ENCODE assay signal across 24 mouse cellular contexts in genomic region chr6:83043993-83044392, GRCm38 (mm10). TPM values are rescaled to one million over a fixed set of nuclear protein-coding genes. Genes with fewer than 3 reads are reported as not detected.
DNase-seq lines count a peak whose midpoint lies in the region; ATAC-seq and TF ChIP-seq lines count a peak whose summit lies in the region.
"Had no signal": no experiment of that assay in that cellular context is flagged by ENCODE, and none has a peak within 500 bp of the region (broad histone marks: within the 10 kb centered on the region; RNA-seq: fewer than 3 reads in every experiment).

No protein-coding gene starts in this region.

- no peak for TF ChIP-seq CTCF in heart, postnatal 0 days (IDR thresholded peaks at IDR 0.05; ENCODE audit: low read depth)
- TF ChIP-seq CTCF in E14TG2a.4 (conservative IDR thresholded peaks at IDR 0.05; ENCODE audit: low read length): no peak

- ATAC-seq in heart, postnatal 0 days (ENCODE audit: insufficient read depth, low read depth): 0 out of 2 replicates have a peak, but pooled peaks have one; percentile 8
- ATAC-seq in limb, embryonic 13.5 days (ENCODE audit: low FRiP score, low read depth): no peak
- ATAC-seq: forebrain, embryonic 16.5 days; intestine, postnatal 0 days; midbrain, embryonic 16.5 days; Patski had no signal

- H3K4me2 ChIP-seq in heart, postnatal 0 days (ENCODE audit: low read depth, low read length): no peak overlapping the region
- no peak overlapping the region for H3K4me2 ChIP-seq in limb, embryonic 13.5 days (replicated peaks)
- H3K4me2 ChIP-seq: hindbrain, embryonic 13.5 days; liver, embryonic 15.5 days had no signal

- H3K9ac ChIP-seq in heart, postnatal 0 days (replicated peaks; ENCODE audit: low read depth, low read length): no peak overlapping the region
- H3K9ac ChIP-seq in limb, embryonic 13.5 days: 0 out of 2 replicates have a peak overlapping the region, but pooled peaks have one; percentile 25
- H3K9ac ChIP-seq: hindbrain, embryonic 13.5 days; liver, embryonic 15.5 days had no signal

- intact Hi-C loops in heart, postnatal 14 days (cut with DNase I): no loop called here
- intact Hi-C loops in heart, postnatal 25 days (cut with DNase I): no loop called here

- H3K27me3 ChIP-seq in heart, postnatal 0 days (ENCODE audit: control insufficient read depth, insufficient read depth, low read length): no peaks in the 10 kb centered on the region
- H3K27me3 ChIP-seq in E14TG2a.4 (ENCODE audit: insufficient read depth, low read length): peaks cover 41% of the 10 kb centered on the region
- no peaks in the 10 kb centered on the region for H3K27me3 ChIP-seq in limb, embryonic 13.5 days
- H3K27me3 ChIP-seq: hindbrain, embryonic 13.5 days; liver, embryonic 15.5 days; Patski had no signal

- no peaks in the 10 kb centered on the region for H3K36me3 ChIP-seq in heart, postnatal 0 days (replicated peaks; ENCODE audit: control insufficient read depth, insufficient read depth, low read length)
- no peaks in the 10 kb centered on the region for H3K36me3 ChIP-seq in E14TG2a.4 (ENCODE audit: insufficient read depth, low read length)
- peaks cover 21% of the 10 kb centered on the region for H3K36me3 ChIP-seq in limb, embryonic 13.5 days
- H3K36me3 ChIP-seq: hindbrain, embryonic 13.5 days; liver, embryonic 15.5 days had no signal

- WGBS in heart, postnatal 0 days: 86% methylated on average over 5 of the region's 5 CpGs
- 86% methylated on average over 5 of the region's 5 CpGs for WGBS in limb, embryonic 13.5 days

- TF ChIP-seq EP300 in heart, postnatal 0 days (IDR thresholded peaks at IDR 0.05; ENCODE audit: low read depth): no peak

- no peak overlapping the region for H3K27ac ChIP-seq in heart, postnatal 0 days (ENCODE audit: low read depth)
- no peak overlapping the region for H3K27ac ChIP-seq in limb, embryonic 13.5 days
- H3K27ac ChIP-seq: hindbrain, embryonic 13.5 days; liver, embryonic 15.5 days had no signal

- no peaks in the 10 kb centered on the region for H3K9me3 ChIP-seq in heart, postnatal 0 days (replicated peaks; ENCODE audit: control insufficient read depth, low read length)
- H3K9me3 ChIP-seq in E14TG2a.4 (ENCODE audit: low read length): peaks cover 4% of the 10 kb centered on the region; the same call in 1 of the 2 replicates
- H3K9me3 ChIP-seq in limb, embryonic 13.5 days: no peaks in the 10 kb centered on the region
- H3K9me3 ChIP-seq: hindbrain, embryonic 13.5 days; liver, embryonic 15.5 days had no signal

- no peak overlapping the region for H3K4me3 ChIP-seq in heart, postnatal 0 days (ENCODE audit: low read depth, low read length)
- H3K4me3 ChIP-seq in E14TG2a.4 (replicated peaks; ENCODE audit: low read length): peak overlapping the region; percentile 23; the same call in 1 of the 2 replicates
- no peak overlapping the region for H3K4me3 ChIP-seq in limb, embryonic 13.5 days
- H3K4me3 ChIP-seq: erythroblast, embryonic 14.5 days; hindbrain, embryonic 13.5 days; liver, embryonic 15.5 days had no signal

- H3K4me1 ChIP-seq in heart, postnatal 0 days (ENCODE audit: control insufficient read depth, insufficient read depth): no peaks in the 10 kb centered on the region; the same call in 1 of the 2 replicates
- peaks cover 24% of the 10 kb centered on the region for H3K4me1 ChIP-seq in E14TG2a.4 (replicated peaks; ENCODE audit: low read depth, low read length)
- H3K4me1 ChIP-seq in limb, embryonic 13.5 days: no peaks in the 10 kb centered on the region
- H3K4me1 ChIP-seq: hindbrain, embryonic 13.5 days had no signal

- DNase-seq in heart, adult 11 months: peak; percentile 89
- DNase-seq in heart, postnatal 14 days: no peak
- DNase-seq in heart, postnatal 0 days (ENCODE audit: low spot score): no peak
- no peak for DNase-seq in heart, postnatal 25 days (ENCODE audit: low spot score)
- DNase-seq in kidney, postnatal 25 days: no peak
- DNase-seq: adrenal gland, postnatal 10 days; cerebellum, adult 11-12 months; cerebellum, postnatal 10 days; gastrocnemius, postnatal 10 days; kidney, adult 9 months; layer of hippocampus, adult 9-11 months; lung, postnatal 10 days; right cerebral cortex, adult 18-20 months; thymus, postnatal 4 days had no signal

RNA-seq across cellular contexts. Expression of gene Loxl3, which starts 10.0 kb away (rescaled TPM):
- 1 to 10 TPM; 3.9 to 4.9 TPM for total RNA-seq in heart, postnatal 14 days (2021)
- total RNA-seq in heart, postnatal 0 days (2014; rRNA removed; ENCODE audit: low replicate concordance): 9.0 and 9.8 TPM in 2 replicates
- 3.8 and 4.3 TPM in 2 replicates for polyA plus RNA-seq in heart, postnatal 0 days (2015; fragmentation: Nextera tagmentation; extraction: Ambion mirVana)
- 1 to 10 TPM; 2.0 to 4.2 TPM for total RNA-seq in heart, postnatal 25 days (2021)
- 34.4 and 36.3 TPM in 2 replicates for polyA plus RNA-seq in limb, embryonic 13.5 days (2015; fragmentation: Nextera tagmentation; extraction: Ambion mirVana)

RNA-seq across cellular contexts. Expression of gene Aup1, which starts 10.3 kb away (rescaled TPM):
- 10 to 100 TPM; 82.7 to 85.5 TPM for total RNA-seq in heart, postnatal 14 days (2021)
- 156 and 219 TPM in 2 replicates for total RNA-seq in heart, postnatal 0 days (2014; rRNA removed; ENCODE audit: low replicate concordance)
- polyA plus RNA-seq in heart, postnatal 0 days (2015; fragmentation: Nextera tagmentation; extraction: Ambion mirVana): 104 and 108 TPM in 2 replicates
- 10 to 100 TPM; 65.5 to 73.0 TPM for total RNA-seq in heart, postnatal 25 days (2021)
- polyA plus RNA-seq in limb, embryonic 13.5 days (2015; fragmentation: Nextera tagmentation; extraction: Ambion mirVana): 168 and 181 TPM in 2 replicates

RNA-seq across cellular contexts. Expression of gene Dok1, which starts 10.7 kb away (rescaled TPM):
- 1 to 10 TPM; 3.7 to 4.3 TPM for total RNA-seq in heart, postnatal 14 days (2021)
- 9.2 and 11.5 TPM in 2 replicates for total RNA-seq in heart, postnatal 0 days (2014; rRNA removed; ENCODE audit: low replicate concordance)
- polyA plus RNA-seq in heart, postnatal 0 days (2015; fragmentation: Nextera tagmentation; extraction: Ambion mirVana): 6.1 and 6.3 TPM in 2 replicates
- 1 to 10 TPM; 2.9 to 3.2 TPM for total RNA-seq in heart, postnatal 25 days (2021)
- polyA plus RNA-seq in limb, embryonic 13.5 days (2015; fragmentation: Nextera tagmentation; extraction: Ambion mirVana): 16.2 and 16.5 TPM in 2 replicates

RNA-seq across cellular contexts. Expression of gene Htra2, which starts 11.1 kb away (rescaled TPM):
- total RNA-seq in heart, postnatal 14 days (2021): 10 to 100 TPM; 30.2 to 34.6 TPM
- 46.3 and 50.3 TPM in 2 replicates for total RNA-seq in heart, postnatal 0 days (2014; rRNA removed; ENCODE audit: low replicate concordance)
- polyA plus RNA-seq in heart, postnatal 0 days (2015; fragmentation: Nextera tagmentation; extraction: Ambion mirVana): 55.4 and 61.9 TPM in 2 replicates
- 10 to 100 TPM; 31.8 to 33.9 TPM for total RNA-seq in heart, postnatal 25 days (2021)
- 78.4 and 82.4 TPM in 2 replicates for polyA plus RNA-seq in limb, embryonic 13.5 days (2015; fragmentation: Nextera tagmentation; extraction: Ambion mirVana)

RNA-seq across cellular contexts. Expression of gene Dqx1, which starts 13.7 kb away (rescaled TPM):
- total RNA-seq in heart, postnatal 14 days (2021): under 1 TPM; 0.57 to 0.61 TPM
- total RNA-seq in heart, postnatal 0 days (2014; rRNA removed; ENCODE audit: low replicate concordance): not detected in 2 replicates
- polyA plus RNA-seq in heart, postnatal 0 days (2015; fragmentation: Nextera tagmentation; extraction: Ambion mirVana): 0.08 and 0.32 TPM in 2 replicates
- total RNA-seq in heart, postnatal 25 days (2021): under 1 TPM; 0.36 to 0.52 TPM
- 0.64 and 0.87 TPM in 2 replicates for polyA plus RNA-seq in limb, embryonic 13.5 days (2015; fragmentation: Nextera tagmentation; extraction: Ambion mirVana)
- total RNA-seq: common myeloid progenitor, adult 5-6 weeks had no signal
